In the genomic region with DNA sequence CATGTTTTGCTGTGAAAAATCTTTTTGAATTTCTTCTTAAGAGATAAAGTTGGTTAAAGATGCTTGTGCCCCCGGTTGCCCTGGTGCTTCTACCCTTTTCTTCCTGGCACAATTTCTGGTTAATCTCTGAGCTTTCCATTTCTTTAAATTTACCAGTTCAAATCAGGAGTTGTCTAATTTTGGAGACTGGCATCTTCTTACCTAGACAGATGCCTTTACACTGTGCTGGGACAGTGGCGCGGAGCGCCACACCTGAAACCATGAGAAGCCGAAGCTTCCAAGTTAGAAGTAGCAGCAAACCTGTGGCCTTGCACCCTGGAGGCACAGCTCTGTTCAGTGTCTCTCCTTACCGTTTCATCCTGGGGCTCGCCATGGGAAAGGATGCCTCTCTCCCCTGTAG, we compare ENCODE assay signal across 9 mouse cellular contexts. TPM values are rescaled to one million over a fixed set of nuclear protein-coding genes. Genes with fewer than 3 reads are reported as not detected.
A peak's percentile ranks its signal among the peaks of the same experiment; 100 is the strongest.
DNase-seq lines count a peak whose midpoint lies in the region; ATAC-seq lines count a peak whose summit lies in the region.
"Had no signal": no experiment of that assay in that cellular context is flagged by ENCODE, and none has a peak within 500 bp of the region (broad histone marks: within the 10 kb centered on the region; RNA-seq: fewer than 3 reads in every experiment).

No protein-coding gene starts in this region.

- H3K9ac ChIP-seq in kidney, embryonic 15.5 days = peak overlapping the region; percentile 36
- H3K9ac ChIP-seq in embryonic facial prominence, embryonic 14.5 days (ENCODE audit: low read depth, low read length) = peak overlapping the region; percentile 66
- H3K9ac ChIP-seq in intestine, embryonic 16.5 days (ENCODE audit: low read depth, low read length) = peak overlapping the region; percentile 41
- peak overlapping the region; percentile 53 for H3K9ac ChIP-seq in neural tube, embryonic 13.5 days

- no peak for DNase-seq in kidney, adult 8-10 months
- no peak for DNase-seq in embryonic facial prominence, embryonic 14.5 days (ENCODE audit: low spot score)
- DNase-seq in adrenal gland, adult 2 months = no peak
- DNase-seq in right cerebral cortex, postnatal 10 days (ENCODE audit: low spot score in 2 of 2) = no peak
- no peak for DNase-seq in cerebellum, adult 9-11 months

- H3K27ac ChIP-seq in kidney, embryonic 15.5 days = 0 out of 2 replicates have a peak overlapping the region, but pooled peaks have one; percentile 27
- peak overlapping the region; percentile 75 for H3K27ac ChIP-seq in embryonic facial prominence, embryonic 14.5 days (replicated peaks; ENCODE audit: low read depth, low read length)
- no peak overlapping the region for H3K27ac ChIP-seq in intestine, embryonic 16.5 days (ENCODE audit: low read length)
- H3K27ac ChIP-seq in neural tube, embryonic 13.5 days (replicated peaks) = no peak overlapping the region

- no peaks in the 10 kb centered on the region for H3K9me3 ChIP-seq in kidney, embryonic 15.5 days (replicated peaks)
- no peaks in the 10 kb centered on the region for H3K9me3 ChIP-seq in embryonic facial prominence, embryonic 14.5 days (ENCODE audit: control insufficient read depth, low read length)
- H3K9me3 ChIP-seq in intestine, embryonic 16.5 days (ENCODE audit: control insufficient read depth, low read length) = no peaks in the 10 kb centered on the region
- no peaks in the 10 kb centered on the region for H3K9me3 ChIP-seq in neural tube, embryonic 13.5 days

- H3K4me2 ChIP-seq in kidney, embryonic 15.5 days = peak overlapping the region; percentile 64
- H3K4me2 ChIP-seq in embryonic facial prominence, embryonic 14.5 days (ENCODE audit: low read depth, low read length) = peak overlapping the region; percentile 67
- peak overlapping the region; percentile 51 for H3K4me2 ChIP-seq in intestine, embryonic 16.5 days (ENCODE audit: low read depth, low read length)
- peak overlapping the region; percentile 51 for H3K4me2 ChIP-seq in neural tube, embryonic 13.5 days

- ATAC-seq in kidney, embryonic 15.5 days (replicated peaks; ENCODE audit: low FRiP score) = no peak
- ATAC-seq in embryonic facial prominence, embryonic 14.5 days (ENCODE audit: low read depth) = no peak
- ATAC-seq in intestine, embryonic 16.5 days = no peak
- ATAC-seq in neural tube, embryonic 13.5 days (ENCODE audit: low read depth) = no peak

- 23% methylated on average over 7 of the region's 7 CpGs for WGBS in kidney, embryonic 15.5 days
- 20% methylated on average over 7 of the region's 7 CpGs for WGBS in embryonic facial prominence, embryonic 14.5 days
- WGBS in intestine, embryonic 16.5 days = 33% methylated on average over 7 of the region's 7 CpGs
- WGBS in neural tube, embryonic 13.5 days = 30% methylated on average over 7 of the region's 7 CpGs

- H3K4me3 ChIP-seq in kidney, embryonic 15.5 days (replicated peaks) = peak overlapping the region; percentile 48
- H3K4me3 ChIP-seq in embryonic facial prominence, embryonic 14.5 days (ENCODE audit: low read depth, low read length) = peak overlapping the region; percentile 47
- H3K4me3 ChIP-seq in intestine, embryonic 16.5 days (ENCODE audit: low read length) = peak overlapping the region; percentile 43
- peak overlapping the region; percentile 32 for H3K4me3 ChIP-seq in neural tube, embryonic 13.5 days

- peaks cover 4% of the 10 kb centered on the region; the same call in 1 of the 2 replicates for H3K36me3 ChIP-seq in kidney, embryonic 15.5 days
- H3K36me3 ChIP-seq in embryonic facial prominence, embryonic 14.5 days (ENCODE audit: control insufficient read depth, insufficient read depth, low read length) = peaks cover 14% of the 10 kb centered on the region
- H3K36me3 ChIP-seq in intestine, embryonic 16.5 days (ENCODE audit: control insufficient read depth, insufficient read depth, low read length) = no peaks in the 10 kb centered on the region
- peaks cover 4% of the 10 kb centered on the region; the same call in 1 of the 2 replicates for H3K36me3 ChIP-seq in neural tube, embryonic 13.5 days
- H3K36me3 ChIP-seq: G1E had no signal

- H3K27me3 ChIP-seq in kidney, embryonic 15.5 days = peaks cover 24% of the 10 kb centered on the region
- no peaks in the 10 kb centered on the region for H3K27me3 ChIP-seq in embryonic facial prominence, embryonic 14.5 days (replicated peaks; ENCODE audit: control insufficient read depth, insufficient read depth, low read length)
- peaks cover 8% of the 10 kb centered on the region; the same call in 1 of the 2 replicates for H3K27me3 ChIP-seq in intestine, embryonic 16.5 days (replicated peaks; ENCODE audit: control insufficient read depth, insufficient read depth, low read length)
- H3K27me3 ChIP-seq in neural tube, embryonic 13.5 days = peaks cover 36% of the 10 kb centered on the region

- peaks cover 49% of the 10 kb centered on the region for H3K4me1 ChIP-seq in kidney, embryonic 15.5 days
- H3K4me1 ChIP-seq in embryonic facial prominence, embryonic 14.5 days (ENCODE audit: control insufficient read depth, insufficient read depth, low read length) = peaks cover 48% of the 10 kb centered on the region
- peaks cover 9% of the 10 kb centered on the region for H3K4me1 ChIP-seq in intestine, embryonic 16.5 days (ENCODE audit: control insufficient read depth, insufficient read depth, low read length)
- H3K4me1 ChIP-seq in neural tube, embryonic 13.5 days (replicated peaks) = peaks cover 36% of the 10 kb centered on the region

RNA-seq across cellular contexts. Expression of a gene that starts 0.9 kb away (rescaled TPM):
- 21.9 and 24.4 TPM in 2 replicates for polyA plus RNA-seq in kidney, embryonic 15.5 days (2015; fragmentation: Nextera tagmentation; extraction: Ambion mirVana)
- 29.7 and 32.3 TPM in 2 replicates for polyA plus RNA-seq in embryonic facial prominence, embryonic 14.5 days (2014; fragmentation: Nextera tagmentation; extraction: Ambion mirVana)
- polyA plus RNA-seq in intestine, embryonic 16.5 days (2015; fragmentation: Nextera tagmentation; extraction: Ambion mirVana) = 13.1 and 13.4 TPM in 2 replicates
- 14.2 and 18.2 TPM in 2 replicates for polyA plus RNA-seq in neural tube, embryonic 13.5 days (2015; fragmentation: Nextera tagmentation; extraction: Ambion mirVana)
- total RNA-seq in adrenal gland, adult 2 months (2021) = 1 to 10 TPM; 4.1 to 4.4 TPM
- 1.1 and 1.5 TPM in 2 replicates for polyA plus RNA-seq in adrenal gland, adult 2 months (2012; rRNA removed)

RNA-seq across cellular contexts. Expression of a gene that starts 28.4 kb away (rescaled TPM):
- polyA plus RNA-seq in kidney, embryonic 15.5 days (2015; fragmentation: Nextera tagmentation; extraction: Ambion mirVana) = 12.1 and 13.1 TPM in 2 replicates
- polyA plus RNA-seq in embryonic facial prominence, embryonic 14.5 days (2014; fragmentation: Nextera tagmentation; extraction: Ambion mirVana) = 1.9 and 3.0 TPM in 2 replicates
- 24.5 and 25.4 TPM in 2 replicates for polyA plus RNA-seq in intestine, embryonic 16.5 days (2015; fragmentation: Nextera tagmentation; extraction: Ambion mirVana)
- polyA plus RNA-seq in neural tube, embryonic 13.5 days (2015; fragmentation: Nextera tagmentation; extraction: Ambion mirVana) = 2.7 and 3.5 TPM in 2 replicates
- 1 to 10 TPM; 7.6 to 9.7 TPM for total RNA-seq in adrenal gland, adult 2 months (2021)
- polyA plus RNA-seq in adrenal gland, adult 2 months (2012; rRNA removed) = 1.2 and 1.3 TPM in 2 replicates

Comparison
In these comparisons a context has a peak if more than half of its experiments do, and no peak if none do; other contexts are left out.
1. H3K27ac ChIP-seq: peak in kidney, embryonic 15.5 days (single experiment) and embryonic facial prominence, embryonic 14.5 days (single experiment); none in intestine, embryonic 16.5 days (single experiment) and neural tube, embryonic 13.5 days (single experiment).
2. Peak in every context shown above with its lines, with median percentiles within 50 percentile points of each other: H3K4me2 ChIP-seq, H3K4me3 ChIP-seq and H3K9ac ChIP-seq.